Mouse (Mus musculus) hindbrain, embryonic 13.5 days (tissue): Measurements from ENCODE around the gene Anapc2. TPM values are rescaled to one million over a fixed set of nuclear protein-coding genes. Genes with fewer than 3 reads are reported as not detected.

Experiments
- ATAC-seq: fragments of 200-750 bp; cut with Nextera tagmentation; 2 replicates; pipeline ENCODE4 v1.8.0; 2017; ENCODE audit warnings: moderate TSS enrichment; ENCODE audit not compliant: low FRiP score
- H3K27ac ChIP-seq: fragments of 300-500 bp; sonication (generic); 2 replicates; pipeline ENCODE4 v1.5.1; 2015; ENCODE audit warnings: inconsistent platforms, mild to moderate bottlenecking, moderate library complexity
- H3K27me3 ChIP-seq: fragments of 300-500 bp; sonication (generic); 2 replicates; pipeline ENCODE4 v1.6.1; 2015; ENCODE audit warnings: mild to moderate bottlenecking, inconsistent platforms
- H3K36me3 ChIP-seq: fragments of 300-500 bp; sonication (generic); 2 replicates; pipeline ENCODE4 v1.6.1; 2015; ENCODE audit warnings: mild to moderate bottlenecking, inconsistent platforms
- H3K4me1 ChIP-seq: fragments of 300-500 bp; sonication (generic); replicated peaks from 2 replicates; pipeline ENCODE4 v1.6.1; 2015; ENCODE audit warnings: inconsistent platforms
- H3K4me2 ChIP-seq: fragments of 300-500 bp; sonication (generic); 2 replicates; pipeline ENCODE4 v1.6.1; 2015; ENCODE audit warnings: inconsistent platforms, mild to moderate bottlenecking, moderate library complexity
- H3K4me3 ChIP-seq: fragments of 300-500 bp; sonication (generic); 2 replicates; pipeline ENCODE4 v1.5.1; 2015; ENCODE audit warnings: mild to moderate bottlenecking, inconsistent platforms
- H3K9ac ChIP-seq: fragments of 300-500 bp; sonication (generic); 2 replicates; pipeline ENCODE4 v1.6.1; 2015; ENCODE audit warnings: mild to moderate bottlenecking, inconsistent platforms
- H3K9me3 ChIP-seq: fragments of 300-500 bp; sonication (generic); 2 replicates; pipeline ENCODE4 v1.6.1; 2016; ENCODE audit warnings: inconsistent platforms
- WGBS: fragments of 180-500 bp; shearing (Covaris S2); methylation state at CpG from one replicate; pipeline ENCODE4 v1.1.7; 2015; 5-methylcytosine and 5-hydroxymethylcytosine counted together
- polyA plus RNA-seq: library from polyadenylated mRNA; unstranded; fragments of >200 nt; fragmentation: Nextera tagmentation; extraction: Ambion mirVana; gene quantifications from 2 replicates; pipeline ENCODE4 v1.2.1, GENCODE M21; 2015

Gene Anapc2
- polyA plus RNA-seq, 1 experiment from 2014 or later = 143 TPM

- Histone ChIP-seq H3K4me3 (peak overlapping the region; percentile 79), H3K4me1 (peaks cover 60% of the 10 kb centered on the region), H3K36me3 (peaks cover 9% of the 10 kb centered on the region), H3K27me3 (peaks cover 18% of the 10 kb centered on the region), H3K4me2 (peak overlapping the region; percentile 99), H3K9me3 (no peaks in the 10 kb centered on the region), H3K9ac (peak overlapping the region; percentile 85), H3K27ac (peak overlapping the region; percentile 87; the same call in 1 of the 2 replicates)
- no peak for ATAC-seq
- 18% methylated on average over 12 of the region's 12 CpGs for WGBS
Measured at GRCm38 (mm10) chr2:25263623-25264285, 8.5 kb upstream of the Anapc2 start.

- ATAC-seq = no peak
- H3K9ac ChIP-seq = peak overlapping the region; percentile 85
- peak overlapping the region; percentile 79 for H3K4me3 ChIP-seq
- H3K36me3 ChIP-seq = peaks cover 14% of the 10 kb centered on the region
- 78% methylated on average over 5 of the region's 5 CpGs for WGBS
- H3K9me3 ChIP-seq = no peaks in the 10 kb centered on the region
- peaks cover 60% of the 10 kb centered on the region for H3K4me1 ChIP-seq
- peaks cover 18% of the 10 kb centered on the region for H3K27me3 ChIP-seq
- no peak overlapping the region for H3K27ac ChIP-seq
- H3K4me2 ChIP-seq = peak overlapping the region; percentile 99
Measured at GRCm38 (mm10) chr2:25264286-25264660, 8.0 kb upstream of the Anapc2 start.

GRCm38 (mm10) chr2:25264851-25265250 is 7.4 kb upstream of the Anapc2 start:
- peaks cover 18% of the 10 kb centered on the region for H3K27me3 ChIP-seq
- WGBS = 67% methylated on average over 3 of the region's 3 CpGs
- peaks cover 60% of the 10 kb centered on the region for H3K4me1 ChIP-seq
- no peaks in the 10 kb centered on the region for H3K9me3 ChIP-seq
- H3K27ac ChIP-seq = no peak overlapping the region
- peak overlapping the region; percentile 99 for H3K4me2 ChIP-seq
- peak overlapping the region; percentile 79 for H3K4me3 ChIP-seq
- no peak for ATAC-seq
- H3K36me3 ChIP-seq = peaks cover 20% of the 10 kb centered on the region
- peak overlapping the region; percentile 85 for H3K9ac ChIP-seq

- Histone ChIP-seq H3K9ac (peak overlapping the region; percentile 70), H3K4me3 (peak overlapping the region; percentile 79), H3K4me1 (peaks cover 67% of the 10 kb centered on the region), H3K27ac (peak overlapping the region; percentile 83), H3K4me2 (peak overlapping the region; percentile 99), H3K9me3 (no peaks in the 10 kb centered on the region), H3K27me3 (peaks cover 18% of the 10 kb centered on the region), H3K36me3 (peaks cover 30% of the 10 kb centered on the region)
- WGBS = 60% methylated on average over 6 of the region's 6 CpGs
- no peak for ATAC-seq
Measured at GRCm38 (mm10) chr2:25265897-25266656, 6.2 kb upstream of the Anapc2 start.

- peaks cover 18% of the 10 kb centered on the region for H3K27me3 ChIP-seq
- H3K4me1 ChIP-seq = peaks cover 74% of the 10 kb centered on the region
- ATAC-seq = no peak
- peaks cover 31% of the 10 kb centered on the region for H3K36me3 ChIP-seq
- no peaks in the 10 kb centered on the region for H3K9me3 ChIP-seq
- H3K9ac ChIP-seq = peak overlapping the region; percentile 70
- H3K4me3 ChIP-seq = peak overlapping the region; percentile 79
- H3K27ac ChIP-seq = peak overlapping the region; percentile 83
- H3K4me2 ChIP-seq = peak overlapping the region; percentile 99
- 35% methylated on average over 2 of the region's 2 CpGs for WGBS
Measured at GRCm38 (mm10) chr2:25266720-25267119, 5.6 kb upstream of the Anapc2 start.

- no peak for ATAC-seq
- peaks cover 72% of the 10 kb centered on the region for H3K4me1 ChIP-seq
- H3K36me3 ChIP-seq = peaks cover 31% of the 10 kb centered on the region
- H3K27ac ChIP-seq = peak overlapping the region; percentile 83
- H3K9me3 ChIP-seq = no peaks in the 10 kb centered on the region
- peaks cover 18% of the 10 kb centered on the region for H3K27me3 ChIP-seq
- H3K4me3 ChIP-seq = peak overlapping the region; percentile 79; the same call in 1 of the 2 replicates
- peak overlapping the region; percentile 99 for H3K4me2 ChIP-seq
- H3K9ac ChIP-seq = peak overlapping the region; percentile 36
Measured at GRCm38 (mm10) chr2:25267241-25267640, 5.0 kb upstream of the Anapc2 start.

- Histone ChIP-seq H3K27me3 (peaks cover 18% of the 10 kb centered on the region), H3K4me1 (peaks cover 73% of the 10 kb centered on the region), H3K4me2 (peak overlapping the region; percentile 99; the same call in 1 of the 2 replicates), H3K27ac (peak overlapping the region; percentile 62), H3K9me3 (no peaks in the 10 kb centered on the region), H3K4me3 (no peak overlapping the region), H3K36me3 (peaks cover 31% of the 10 kb centered on the region), H3K9ac (peak overlapping the region; percentile 36)
- WGBS = 74% methylated on average over 4 of the region's 4 CpGs
- ATAC-seq = no peak
Measured at GRCm38 (mm10) chr2:25267746-25268309, 4.5 kb upstream of the Anapc2 start.

GRCm38 (mm10) chr2:25272515-25272914 is 237 bp downstream of the Anapc2 start:
- Histone ChIP-seq H3K27me3 (no peaks in the 10 kb centered on the region), H3K4me3 (peak overlapping the region; percentile 95), H3K4me1 (peaks cover 47% of the 10 kb centered on the region), H3K9ac (peak overlapping the region; percentile 92), H3K27ac (peak overlapping the region; percentile 62; the same call in 1 of the 2 replicates), H3K9me3 (no peaks in the 10 kb centered on the region), H3K36me3 (peaks cover 74% of the 10 kb centered on the region), H3K4me2 (peak overlapping the region; percentile 97)
- ATAC-seq = peak; percentile 61
- WGBS = 1% methylated on average over 21 of the region's 29 CpGs

GRCm38 (mm10) chr2:25273010-25273409 is 732 bp downstream of the Anapc2 start:
- Histone ChIP-seq H3K36me3 (peaks cover 77% of the 10 kb centered on the region), H3K27me3 (no peaks in the 10 kb centered on the region), H3K27ac (peak overlapping the region; percentile 62; the same call in 1 of the 2 replicates), H3K9me3 (no peaks in the 10 kb centered on the region), H3K4me2 (peak overlapping the region; percentile 97), H3K9ac (peak overlapping the region; percentile 92), H3K4me1 (peaks cover 42% of the 10 kb centered on the region), H3K4me3 (peak overlapping the region; percentile 95)
- no peak for ATAC-seq
- WGBS = 39% methylated on average over 16 of the region's 16 CpGs

- H3K36me3 ChIP-seq = peaks cover 96% of the 10 kb centered on the region
- no peak for ATAC-seq
Measured at GRCm38 (mm10) chr2:25278928-25279882, 6.9 kb downstream of the Anapc2 start.

GRCm38 (mm10) chr2:25285551-25285950 is 13.3 kb downstream of the Anapc2 start:
- no peak for ATAC-seq
- H3K9ac ChIP-seq = no peak overlapping the region
- 96% methylated on average over 2 of the region's 2 CpGs for WGBS
- H3K27ac ChIP-seq = no peak overlapping the region
- H3K4me2 ChIP-seq = no peak overlapping the region
- H3K36me3 ChIP-seq = peaks cover 59% of the 10 kb centered on the region
- H3K27me3 ChIP-seq = peaks cover 40% of the 10 kb centered on the region
- H3K4me3 ChIP-seq = no peak overlapping the region
- H3K4me1 ChIP-seq = peaks cover 21% of the 10 kb centered on the region
- no peaks in the 10 kb centered on the region for H3K9me3 ChIP-seq

More at GRCm38 (mm10) chr2:25278928-25279882, 6.9 kb downstream of the Anapc2 start:
- WGBS = 66% methylated on average over 13 of the region's 13 CpGs
- Histone ChIP-seq H3K9ac (no peak overlapping the region), H3K4me2 (no peak overlapping the region), H3K9me3 (no peaks in the 10 kb centered on the region), H3K4me3 (no peak overlapping the region), H3K27me3 (no peaks in the 10 kb centered on the region), H3K27ac (no peak overlapping the region), H3K4me1 (peaks cover 7% of the 10 kb centered on the region)
